Mouse (Mus musculus) erythroblast, embryonic 14.5 days (primary cell): ENCODE results near the gene Elovl4.

ENCODE experiments used
- GATA1 ChIP-seq: IDR thresholded peaks from 2 replicates; pipeline ENCODE4 v1.6.1; 2012; ENCODE audit warnings: low read length, inconsistent platforms, mixed read lengths
- TAL1 ChIP-seq: IDR thresholded peaks from 3 replicates; pipeline ENCODE4 v1.6.1; 2012; ENCODE audit warnings: low read length, inconsistent platforms, mixed read lengths

DNA sequence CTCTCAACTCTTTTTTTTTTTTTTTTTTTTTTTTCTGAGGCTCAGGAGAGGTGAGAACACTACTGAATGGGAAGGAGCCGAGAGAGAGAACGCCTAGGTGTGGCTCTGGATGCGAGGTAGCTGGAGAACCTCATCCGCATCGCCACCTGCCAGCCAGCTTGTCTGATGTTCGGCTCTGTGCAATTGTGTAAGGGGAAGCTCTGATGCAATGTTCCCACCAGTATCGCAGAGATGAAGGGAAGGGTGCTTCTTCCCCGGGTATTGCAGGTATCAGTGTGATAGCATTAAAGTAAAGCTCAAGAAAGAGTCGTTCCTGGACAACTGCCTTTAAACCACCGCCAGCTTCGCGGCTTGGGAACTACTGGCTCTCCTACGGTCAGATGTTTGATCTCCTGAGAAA lies 1.7 kb downstream of the Elovl4 start:
- TF ChIP-seq GATA1 (no peak), TAL1 (no peak)
